Mouse (Mus musculus) lung, postnatal 0 days (tissue): ENCODE measurements around the gene Coq2.

Source experiments
- CTCF ChIP-seq: IDR thresholded peaks from 2 replicates; pipeline ENCODE4 v1.5.1; 2016; ENCODE audit warnings: antibody characterized with exemption, mild to moderate bottlenecking
- EP300 ChIP-seq: IDR thresholded peaks from 2 replicates; pipeline ENCODE4 v1.6.1; 2016; ENCODE audit warnings: antibody characterized with exemption, mild to moderate bottlenecking, control low read depth

- TF ChIP-seq EP300 (no peak), CTCF (no peak)
Observed at GRCm38 (mm10) chr5:100643253-100643990, 31.5 kb downstream of the Coq2 start.
